ENCODE assay signal across 31 mouse cellular contexts in the genomic region with DNA sequence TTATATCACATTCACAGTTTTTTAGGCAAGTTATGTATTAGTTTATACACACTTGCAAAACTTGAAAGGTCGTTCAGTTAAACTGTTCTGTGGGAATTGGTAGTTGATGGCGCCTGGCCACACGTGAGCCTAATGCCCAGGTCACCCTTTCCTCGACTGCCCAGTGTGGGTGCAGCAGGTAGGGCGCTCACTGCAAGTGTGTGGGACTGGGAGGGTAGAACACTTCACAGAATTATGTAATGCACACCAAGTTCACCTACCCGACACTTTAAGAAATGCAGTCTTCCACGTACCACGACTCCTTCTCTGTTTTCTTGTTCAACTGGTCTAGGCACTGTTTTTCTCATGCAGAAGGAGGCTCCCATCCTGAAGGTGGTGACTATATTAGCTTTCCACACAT.
"Had no signal": no experiment of that assay in that cellular context is flagged by ENCODE, and none has a peak within 500 bp of the region (broad histone marks: within the 10 kb centered on the region; RNA-seq: fewer than 3 reads in every experiment).

No protein-coding gene starts in this region.

- H3K27me3 ChIP-seq: limb, embryonic 12.5 days; limb, embryonic 13.5 days; limb, embryonic 15.5 days; liver, embryonic 13.5 days; liver, embryonic 15.5 days; lung, embryonic 15.5 days; midbrain, embryonic 12.5 days; midbrain, embryonic 13.5 days; midbrain, embryonic 15.5 days; neural tube, embryonic 12.5 days; neural tube, embryonic 13.5 days had no signal

- DNase-seq: left cerebral cortex, postnatal 4 days; liver; liver, embryonic 13.5 days; lung, adult 18-20 months; lung, adult 2 months; lung, embryonic 14.5 days; lung, postnatal 10 days; lung, postnatal 14 days; lung, postnatal 36 days; lung, postnatal 4 days; midbrain, embryonic 14.5 days had no signal

- H3K4me1 ChIP-seq: limb, embryonic 10.5 days; limb, embryonic 15.5 days; lung, embryonic 15.5 days; midbrain, embryonic 10.5 days; midbrain, embryonic 12.5 days; midbrain, embryonic 13.5 days; midbrain, embryonic 15.5 days had no signal

- H3K4me2 ChIP-seq: limb, embryonic 12.5 days; limb, embryonic 13.5 days; limb, embryonic 15.5 days; liver, embryonic 11.5 days; liver, embryonic 13.5 days; liver, embryonic 15.5 days; lung, embryonic 14.5 days; lung, embryonic 15.5 days; midbrain, embryonic 11.5 days; midbrain, embryonic 12.5 days; midbrain, embryonic 13.5 days; midbrain, embryonic 15.5 days; neural tube, embryonic 12.5 days; neural tube, embryonic 13.5 days had no signal

- H3K9me3 ChIP-seq: limb, embryonic 10.5 days; limb, embryonic 12.5 days; limb, embryonic 13.5 days; limb, embryonic 15.5 days; liver, embryonic 13.5 days; liver, embryonic 15.5 days; lung, embryonic 15.5 days; midbrain, embryonic 10.5 days; midbrain, embryonic 12.5 days; midbrain, embryonic 13.5 days; midbrain, embryonic 15.5 days; neural tube, embryonic 12.5 days; neural tube, embryonic 13.5 days had no signal

- ATAC-seq: lung, postnatal 0 days; midbrain, embryonic 13.5 days; midbrain, embryonic 15.5 days; midbrain, embryonic 16.5 days had no signal

- H3K27ac ChIP-seq: left cerebral cortex, adult 2 months; limb, embryonic 10.5 days; limb, embryonic 12.5 days; limb, embryonic 13.5 days; limb, embryonic 15.5 days; liver, embryonic 13.5 days; liver, embryonic 14.5 days; liver, embryonic 15.5 days; lung, embryonic 15.5 days; macrophage; midbrain, embryonic 10.5 days; midbrain, embryonic 12.5 days; midbrain, embryonic 13.5 days; midbrain, embryonic 15.5 days; neural tube, embryonic 12.5 days; neural tube, embryonic 13.5 days had no signal

- H3K4me3 ChIP-seq: left cerebral cortex, adult 2 months; limb, embryonic 10.5 days; limb, embryonic 12.5 days; limb, embryonic 13.5 days; limb, embryonic 15.5 days; liver, embryonic 13.5 days; liver, embryonic 15.5 days; lung, embryonic 15.5 days; midbrain, embryonic 10.5 days; midbrain, embryonic 12.5 days; midbrain, embryonic 13.5 days; midbrain, embryonic 15.5 days; myocyte; neural tube, embryonic 12.5 days; neural tube, embryonic 13.5 days had no signal

- H3K36me3 ChIP-seq: limb, embryonic 12.5 days; limb, embryonic 13.5 days; limb, embryonic 15.5 days; midbrain, embryonic 13.5 days; midbrain, embryonic 15.5 days; neural tube, embryonic 12.5 days; neural tube, embryonic 13.5 days had no signal

- H3K9ac ChIP-seq: limb, embryonic 12.5 days; limb, embryonic 13.5 days; limb, embryonic 15.5 days; liver, embryonic 13.5 days; liver, embryonic 14.5 days; liver, embryonic 15.5 days; lung, embryonic 14.5 days; lung, embryonic 15.5 days; midbrain, embryonic 12.5 days; midbrain, embryonic 13.5 days; midbrain, embryonic 15.5 days; neural tube, embryonic 12.5 days; neural tube, embryonic 13.5 days had no signal
